Mouse (Mus musculus) activated CD4-positive, CD25-positive, alpha-beta regulatory T cell, adult 9 weeks (primary cell): Measurements from ENCODE around the gene Cdkn3. TPM values are rescaled to one million over a fixed set of nuclear protein-coding genes. Genes with fewer than 3 reads are reported as not detected.

Experiments used
- polyA plus RNA-seq: library from polyadenylated mRNA; unstranded; fragments of 100-300 nt; shearing (Covaris generic); gene quantifications from one replicate; pipeline ENCODE4 v1.2.1, GENCODE M21; 2017

The Cdkn3 gene
- 6.1 TPM for polyA plus RNA-seq

DNA sequence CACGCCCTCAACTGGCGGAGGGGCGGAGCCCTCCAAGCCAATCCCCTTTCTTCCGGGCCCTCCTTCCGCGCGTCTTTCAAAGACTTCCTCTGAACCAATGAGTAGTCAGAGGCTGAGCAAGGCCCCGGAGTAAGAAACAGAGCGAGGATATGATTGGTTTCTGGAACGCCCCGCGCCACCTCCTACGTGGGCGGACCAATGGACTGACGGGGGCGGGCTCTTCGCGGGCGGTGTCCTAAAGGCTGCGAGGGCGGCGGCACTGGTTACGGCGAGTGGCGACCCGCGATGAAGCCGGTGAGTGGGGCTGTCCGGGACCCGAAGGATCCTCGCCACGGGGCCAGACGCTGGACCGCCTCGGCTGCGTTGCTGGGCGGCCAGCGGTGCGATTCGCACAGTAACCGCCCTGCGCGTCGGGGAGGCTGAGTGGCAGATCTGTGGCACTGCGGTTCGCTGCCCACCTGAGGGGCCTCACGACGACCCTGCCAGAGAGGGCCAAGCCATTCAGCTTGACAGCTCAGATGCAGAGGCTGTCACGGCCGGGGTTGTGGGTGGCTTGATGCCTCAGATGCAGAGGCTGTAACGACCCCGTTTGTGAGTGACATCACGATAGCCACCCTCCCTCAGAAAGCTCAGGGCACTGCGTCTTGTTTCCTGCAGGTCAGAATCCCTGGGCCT lies at the start of gene Cdkn3:
Gene Cdkn3 (plus strand): TSS at position 187 of the 675 bp plus-strand sequence.

DNA sequence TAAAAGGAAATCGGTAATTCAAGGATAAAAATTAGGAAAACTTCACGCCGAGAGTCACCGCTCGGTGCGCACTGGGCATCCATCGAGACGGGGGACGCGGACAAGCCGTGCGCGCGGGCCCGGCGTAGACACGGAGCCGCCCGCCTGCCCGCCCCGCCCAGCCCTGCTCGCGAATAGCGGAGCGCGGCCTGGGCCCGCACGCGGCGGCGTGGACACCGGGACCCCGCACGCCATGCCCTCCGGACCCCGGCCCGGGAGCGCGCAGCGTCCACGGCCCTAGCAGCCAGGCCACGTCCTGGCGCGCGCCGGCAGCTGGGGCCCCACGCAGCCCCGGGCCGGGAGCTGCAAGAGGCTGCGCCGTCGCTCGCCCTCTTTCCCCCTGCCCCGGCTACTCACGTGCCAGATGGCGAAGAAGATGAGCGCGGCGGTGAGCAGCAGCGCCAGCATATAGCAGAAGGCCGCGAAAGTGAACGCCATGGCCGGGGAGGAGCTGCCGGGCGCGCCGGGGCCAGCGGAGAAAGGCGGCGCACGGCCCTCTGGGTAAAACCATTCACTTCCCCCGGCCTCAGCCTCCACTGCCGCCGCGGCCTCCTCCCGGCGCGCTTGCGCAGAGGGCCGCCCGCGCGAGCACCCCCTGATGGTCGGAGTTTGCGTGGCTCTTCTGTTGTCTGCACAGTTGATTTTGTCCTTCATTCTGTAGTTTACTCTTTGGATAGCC lies 27.6 kb downstream of the Cdkn3 start, which contains the start of gene Cnih1:
Gene Cnih1 (minus strand): TSS at position 625 of the 718 bp plus-strand sequence.

Other genes starting within 250 kb of the Cdkn3 start
- 97.7 TPM for gene Cnih1, start 27.9 kb downstream of the Cdkn3 start, polyA plus RNA-seq
- gene Gmfb, start 61.7 kb downstream of the Cdkn3 start, polyA plus RNA-seq, result 102 TPM
- gene Cgrrf1, start 71.6 kb downstream of the Cdkn3 start, polyA plus RNA-seq, result 13.6 TPM
- gene Samd4, start 122.3 kb downstream of the Cdkn3 start, polyA plus RNA-seq, result not detected